Mouse (Mus musculus): ENCODE results near the gene Rbm7.

GRCm38 (mm10) chr9:48461545-48461944 lies 33.6 kb downstream of the Rbm7 start:
- TF ChIP-seq CTCF (IDR thresholded peaks at IDR 0.05; ENCODE audit: control insufficient read depth, insufficient read depth, insufficient replicate concordance, low read depth, low read length) (no peak), POLR2A (IDR thresholded peaks at IDR 0.05; ENCODE audit: control insufficient read depth, low read depth, low read length) (no peak)

All from testis, adult 2 months (tissue).